Mouse (Mus musculus) intestine, postnatal 0 days (tissue): ENCODE measurements around the gene B3gnt2. TPM values are rescaled to one million over a fixed set of nuclear protein-coding genes. Genes with fewer than 3 reads are reported as not detected.

Experiments used
- ATAC-seq: fragments of 200-750 bp; cut with Nextera tagmentation; 2 replicates; pipeline ENCODE4 v1.8.0; 2017; ENCODE audit warnings: mild to moderate bottlenecking, moderate TSS enrichment, moderate library complexity
- H3K27ac ChIP-seq: fragments of 300-500 bp; sonication (generic); 2 replicates; pipeline ENCODE4 v1.5.1; 2014; ENCODE audit warnings: mild to moderate bottlenecking, low read depth, low read length, moderate library complexity
- H3K27me3 ChIP-seq: fragments of 300-500 bp; sonication (generic); replicated peaks from 2 replicates; pipeline ENCODE4 v1.6.1; 2014; ENCODE audit warnings: low read length, mixed read lengths; ENCODE audit not compliant: control insufficient read depth, insufficient read depth
- H3K36me3 ChIP-seq: fragments of 300-500 bp; sonication (generic); 2 replicates; pipeline ENCODE4 v1.6.1; 2014; ENCODE audit warnings: mild to moderate bottlenecking, moderate library complexity; ENCODE audit not compliant: control insufficient read depth, insufficient read depth
- H3K4me1 ChIP-seq: fragments of 300-500 bp; sonication (generic); replicated peaks from 2 replicates; pipeline ENCODE4 v1.6.1; 2014; ENCODE audit warnings: antibody characterized with exemption, low read length, mixed read lengths; ENCODE audit not compliant: control insufficient read depth, insufficient read depth
- H3K4me2 ChIP-seq: fragments of 300-500 bp; sonication (generic); replicated peaks from 2 replicates; pipeline ENCODE4 v1.6.1; 2014; ENCODE audit warnings: low read depth, mild to moderate bottlenecking, moderate library complexity
- H3K4me3 ChIP-seq: fragments of 300-500 bp; sonication (generic); 2 replicates; pipeline ENCODE4 v1.5.1; 2014; ENCODE audit warnings: low read depth, low read length
- H3K9ac ChIP-seq: fragments of 300-500 bp; sonication (generic); 2 replicates; pipeline ENCODE4 v1.6.1; 2014; ENCODE audit warnings: mild to moderate bottlenecking, low read depth, low read length
- H3K9me3 ChIP-seq: fragments of 300-500 bp; sonication (generic); 2 replicates; pipeline ENCODE4 v1.6.1; 2016; ENCODE audit warnings: mixed run types; ENCODE audit not compliant: control insufficient read depth
- CTCF ChIP-seq: sonication (generic); IDR thresholded peaks from 2 replicates; pipeline ENCODE4 v1.5.1; 2016; ENCODE audit warnings: low read depth, mild to moderate bottlenecking, control low read depth, antibody characterized with exemption, moderate library complexity
- WGBS: fragments of 180-500 bp; shearing (Covaris S2); extraction: QIAGEN DNeasy Blood & Tissue Kit; methylation state at CpG from one replicate; pipeline ENCODE4 v1.1.7; 2014; 5-methylcytosine and 5-hydroxymethylcytosine counted together
- polyA plus RNA-seq: library from polyadenylated mRNA; unstranded; fragments of >200 nt; fragmentation: Nextera tagmentation; extraction: Ambion mirVana; gene quantifications from 2 replicates; pipeline ENCODE4 v1.2.1, GENCODE M21; 2015

Gene B3gnt2
- polyA plus RNA-seq, 1 experiment from 2014 or later, result 15.1 TPM

GRCm38 (mm10) chr11:22759783-22760182, 101.0 kb downstream of the B3gnt2 start:
- WGBS, result 82% methylated on average over 4 of the region's 4 CpGs
- TF ChIP-seq CTCF, result no peak

GRCm38 (mm10) chr11:22756168-22756980, 104.4 kb downstream of the B3gnt2 start:
- H3K27me3 ChIP-seq, result no peaks in the 10 kb centered on the region
- H3K27ac ChIP-seq, result no peak overlapping the region
- H3K36me3 ChIP-seq, result no peaks in the 10 kb centered on the region
- ATAC-seq, result no peak
- no peak overlapping the region for H3K4me3 ChIP-seq
- WGBS, result 86% methylated on average over 3 of the region's 3 CpGs
- no peaks in the 10 kb centered on the region for H3K9me3 ChIP-seq
- H3K4me2 ChIP-seq, result no peak overlapping the region
- H3K9ac ChIP-seq, result no peak overlapping the region
- no peak for TF ChIP-seq CTCF
- no peaks in the 10 kb centered on the region for H3K4me1 ChIP-seq

More at GRCm38 (mm10) chr11:22759783-22760182, 101.0 kb downstream of the B3gnt2 start:
- no peak overlapping the region for H3K27ac ChIP-seq
- ATAC-seq, result no peak
- H3K9ac ChIP-seq, result no peak overlapping the region
- no peak overlapping the region for H3K4me2 ChIP-seq
- H3K4me3 ChIP-seq, result no peak overlapping the region
- H3K4me1 ChIP-seq, result no peaks in the 10 kb centered on the region
- H3K27me3 ChIP-seq, result no peaks in the 10 kb centered on the region
- H3K36me3 ChIP-seq, result no peaks in the 10 kb centered on the region
- no peaks in the 10 kb centered on the region for H3K9me3 ChIP-seq

GRCm38 (mm10) chr11:22755180-22755579, 105.6 kb downstream of the B3gnt2 start:
- Histone ChIP-seq H3K4me2 (no peak overlapping the region), H3K9ac (no peak overlapping the region), H3K27ac (no peak overlapping the region), H3K4me1 (no peaks in the 10 kb centered on the region), H3K27me3 (no peaks in the 10 kb centered on the region), H3K4me3 (no peak overlapping the region), H3K36me3 (no peaks in the 10 kb centered on the region), H3K9me3 (no peaks in the 10 kb centered on the region)
- WGBS, result 85% methylated on average over 1 of the region's 1 CpGs
- TF ChIP-seq CTCF, result no peak
- ATAC-seq, result no peak

GRCm38 (mm10) chr11:22752596-22752995, 108.2 kb downstream of the B3gnt2 start:
- no peaks in the 10 kb centered on the region for H3K36me3 ChIP-seq
- H3K27me3 ChIP-seq, result no peaks in the 10 kb centered on the region
- no peak for ATAC-seq
- no peak overlapping the region for H3K9ac ChIP-seq
- no peak overlapping the region for H3K4me3 ChIP-seq
- no peak overlapping the region for H3K27ac ChIP-seq
- 42% methylated on average over 5 of the region's 5 CpGs for WGBS
- no peak for TF ChIP-seq CTCF
- H3K9me3 ChIP-seq, result no peaks in the 10 kb centered on the region
- no peaks in the 10 kb centered on the region for H3K4me1 ChIP-seq
- no peak overlapping the region for H3K4me2 ChIP-seq

- Histone ChIP-seq H3K4me3 (no peak overlapping the region), H3K4me2 (no peak overlapping the region), H3K9ac (no peak overlapping the region), H3K27me3 (no peaks in the 10 kb centered on the region), H3K9me3 (no peaks in the 10 kb centered on the region), H3K4me1 (no peaks in the 10 kb centered on the region), H3K27ac (no peak overlapping the region), H3K36me3 (no peaks in the 10 kb centered on the region)
- WGBS, result 83% methylated on average over 3 of the region's 3 CpGs
- no peak for TF ChIP-seq CTCF
- ATAC-seq, result no peak
Measured at GRCm38 (mm10) chr11:22751592-22751991, 109.2 kb downstream of the B3gnt2 start.

- no peaks in the 10 kb centered on the region for H3K27me3 ChIP-seq
- H3K4me2 ChIP-seq, result no peak overlapping the region
- no peak for ATAC-seq
- H3K9me3 ChIP-seq, result no peaks in the 10 kb centered on the region
- no peak overlapping the region for H3K9ac ChIP-seq
- WGBS, result 80% methylated on average over 7 of the region's 7 CpGs
- H3K4me3 ChIP-seq, result no peak overlapping the region
- H3K27ac ChIP-seq, result no peak overlapping the region
- H3K36me3 ChIP-seq, result no peaks in the 10 kb centered on the region
- no peak for TF ChIP-seq CTCF
- H3K4me1 ChIP-seq, result no peaks in the 10 kb centered on the region
Measured at GRCm38 (mm10) chr11:22747406-22747805, 113.4 kb downstream of the B3gnt2 start.

- Histone ChIP-seq H3K9me3 (no peaks in the 10 kb centered on the region), H3K27me3 (no peaks in the 10 kb centered on the region), H3K4me3 (no peak overlapping the region), H3K36me3 (no peaks in the 10 kb centered on the region), H3K4me1 (no peaks in the 10 kb centered on the region), H3K9ac (no peak overlapping the region), H3K4me2 (no peak overlapping the region), H3K27ac (no peak overlapping the region)
- ATAC-seq, result no peak
- TF ChIP-seq CTCF, result no peak
Measured at GRCm38 (mm10) chr11:22745356-22745755, 115.4 kb downstream of the B3gnt2 start.
